In the genomic region with DNA sequence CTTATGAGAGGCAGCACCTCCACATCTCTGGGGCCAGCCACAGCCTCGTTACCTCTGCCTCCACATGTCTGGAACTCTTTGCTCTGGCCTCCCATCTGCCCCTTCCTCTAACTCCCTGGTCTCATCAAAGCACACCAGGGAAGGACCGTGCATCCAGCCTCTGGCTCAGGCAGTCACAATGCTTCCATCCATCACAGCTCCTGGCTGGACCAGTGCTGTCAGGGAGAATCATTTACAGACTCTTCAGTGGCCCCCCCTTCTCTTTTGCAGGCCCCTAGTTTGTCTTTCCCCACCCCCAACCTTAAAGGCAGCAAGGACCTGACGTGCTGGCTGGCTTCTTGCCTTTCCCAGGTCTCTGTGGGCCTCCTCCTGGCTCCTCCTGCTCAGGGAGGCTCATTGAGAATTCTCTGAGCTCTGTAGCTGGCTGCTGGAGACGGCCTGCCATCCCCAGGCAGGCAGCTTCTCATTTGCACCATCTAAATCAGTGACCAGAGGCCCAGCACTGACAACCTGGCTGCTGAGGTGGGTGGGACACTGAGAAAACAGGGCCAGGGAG, we compare ENCODE assay signal across 20 mouse cellular contexts. TPM values are rescaled to one million over a fixed set of nuclear protein-coding genes. Genes with fewer than 3 reads are reported as not detected.
DNase-seq lines count a peak whose midpoint lies in the region; ATAC-seq and TF ChIP-seq lines count a peak whose summit lies in the region.
"Had no signal": no experiment of that assay in that cellular context is flagged by ENCODE, and none has a peak within 500 bp of the region (broad histone marks: within the 10 kb centered on the region; RNA-seq: fewer than 3 reads in every experiment).

No protein-coding gene starts in this region.

- no peaks in the 10 kb centered on the region for H3K27me3 ChIP-seq in embryonic facial prominence, embryonic 14.5 days (replicated peaks; ENCODE audit: control insufficient read depth, insufficient read depth, low read length)
- H3K27me3 ChIP-seq in hindbrain, embryonic 16.5 days (replicated peaks; ENCODE audit: control insufficient read depth, insufficient read depth, low read length) = no peaks in the 10 kb centered on the region; the same call in 1 of the 2 replicates
- no peaks in the 10 kb centered on the region for H3K27me3 ChIP-seq in midbrain, embryonic 15.5 days (replicated peaks)

- H3K4me1 ChIP-seq in embryonic facial prominence, embryonic 14.5 days (ENCODE audit: control insufficient read depth, insufficient read depth, low read length) = 0 out of 2 replicates have a peak, but pooled peaks cover 1% of the 10 kb centered on the region
- H3K4me1 ChIP-seq in hindbrain, embryonic 16.5 days (ENCODE audit: control insufficient read depth, insufficient read depth, low read depth, low read length) = peaks cover 19% of the 10 kb centered on the region
- H3K4me1 ChIP-seq in midbrain, embryonic 15.5 days = peaks cover 32% of the 10 kb centered on the region
- H3K4me1 ChIP-seq: liver, embryonic 15.5 days had no signal

- no peak for ATAC-seq in embryonic facial prominence, embryonic 14.5 days (ENCODE audit: low read depth)
- peak; percentile 63 for ATAC-seq in hindbrain, embryonic 16.5 days
- peak; percentile 44; the same call in 1 of the 2 replicates for ATAC-seq in midbrain, embryonic 15.5 days (replicated peaks)
- ATAC-seq: intestine, embryonic 16.5 days had no signal

- H3K4me2 ChIP-seq in embryonic facial prominence, embryonic 14.5 days (ENCODE audit: low read depth, low read length) = no peak overlapping the region
- H3K4me2 ChIP-seq in hindbrain, embryonic 16.5 days (ENCODE audit: low read length) = no peak overlapping the region
- no peak overlapping the region for H3K4me2 ChIP-seq in midbrain, embryonic 15.5 days
- H3K4me2 ChIP-seq: embryonic facial prominence, embryonic 15.5 days; liver, embryonic 15.5 days had no signal

- intact Hi-C loops in heart, postnatal 36 days (cut with DNase I) = no loop called here

- DNase-seq in heart, adult 11 months = peak; percentile 79
- DNase-seq in heart, postnatal 36 days = no peak
- DNase-seq in embryonic facial prominence, embryonic 14.5 days (ENCODE audit: low spot score) = no peak
- DNase-seq in layer of hippocampus, adult 2 months (ENCODE audit: low spot score in 2 of 2) = no peak
- DNase-seq in urinary bladder, postnatal 36 days (ENCODE audit: low spot score in 2 of 2) = no peak
- no peak for DNase-seq in T-cell, adult 2 months (ENCODE audit: low spot score)
- DNase-seq: B cell, adult 2 months; cerebellum, adult 18-20 months; gastrocnemius, postnatal 14 days; heart, postnatal 14 days; kidney, postnatal 36 days; lung, postnatal 4 days; right cerebral cortex, postnatal 25 days; thymus, adult 18-20 months had no signal

- whole genome bisulfite sequencing in embryonic facial prominence, embryonic 14.5 days = 23% methylated on average over 4 of the region's 4 CpGs
- 11% methylated on average over 4 of the region's 4 CpGs for WGBS in hindbrain, embryonic 16.5 days
- WGBS in midbrain, embryonic 15.5 days = 12% methylated on average over 4 of the region's 4 CpGs

- TF ChIP-seq CTCF in layer of hippocampus, adult 2 months (conservative IDR thresholded peaks at IDR 0.05) = no peak

- H3K9ac ChIP-seq in embryonic facial prominence, embryonic 14.5 days (ENCODE audit: low read depth, low read length) = 0 out of 2 replicates have a peak overlapping the region, but pooled peaks have one; percentile 26
- peak overlapping the region; percentile 43 for H3K9ac ChIP-seq in hindbrain, embryonic 16.5 days (ENCODE audit: low read depth, low read length)
- 0 out of 2 replicates have a peak overlapping the region, but pooled peaks have one; percentile 2 for H3K9ac ChIP-seq in midbrain, embryonic 15.5 days
- H3K9ac ChIP-seq: embryonic facial prominence, embryonic 15.5 days; liver, embryonic 15.5 days had no signal

- H3K9me3 ChIP-seq in embryonic facial prominence, embryonic 14.5 days (ENCODE audit: control insufficient read depth, low read length) = no peaks in the 10 kb centered on the region
- no peaks in the 10 kb centered on the region for H3K9me3 ChIP-seq in hindbrain, embryonic 16.5 days (ENCODE audit: control insufficient read depth, low read length)
- no peaks in the 10 kb centered on the region for H3K9me3 ChIP-seq in midbrain, embryonic 15.5 days
- H3K9me3 ChIP-seq: embryonic facial prominence, embryonic 15.5 days; heart, embryonic 10.5 days; liver, embryonic 15.5 days had no signal

- H3K27ac ChIP-seq in embryonic facial prominence, embryonic 14.5 days (replicated peaks; ENCODE audit: low read depth, low read length) = no peak overlapping the region
- peak overlapping the region; percentile 54 for H3K27ac ChIP-seq in hindbrain, embryonic 16.5 days (ENCODE audit: low read depth, low read length)
- H3K27ac ChIP-seq in midbrain, embryonic 15.5 days = peak overlapping the region; percentile 39
- no peak overlapping the region for H3K27ac ChIP-seq in layer of hippocampus, adult 2 months
- H3K27ac ChIP-seq: embryonic facial prominence, embryonic 15.5 days; heart, embryonic 10.5 days; liver, embryonic 15.5 days had no signal

- H3K36me3 ChIP-seq in embryonic facial prominence, embryonic 14.5 days (ENCODE audit: control insufficient read depth, insufficient read depth, low read length) = no peaks in the 10 kb centered on the region
- no peaks in the 10 kb centered on the region for H3K36me3 ChIP-seq in hindbrain, embryonic 16.5 days (ENCODE audit: control insufficient read depth, insufficient read depth, low read length)
- no peaks in the 10 kb centered on the region for H3K36me3 ChIP-seq in midbrain, embryonic 15.5 days (replicated peaks)
- H3K36me3 ChIP-seq: embryonic facial prominence, embryonic 15.5 days; heart, embryonic 10.5 days; liver, embryonic 15.5 days had no signal

- H3K4me3 ChIP-seq in embryonic facial prominence, embryonic 14.5 days (ENCODE audit: low read depth, low read length) = no peak overlapping the region
- H3K4me3 ChIP-seq in hindbrain, embryonic 16.5 days (ENCODE audit: low read length) = no peak overlapping the region
- H3K4me3 ChIP-seq in midbrain, embryonic 15.5 days = no peak overlapping the region
- H3K4me3 ChIP-seq in layer of hippocampus, adult 2 months = no peak overlapping the region
- H3K4me3 ChIP-seq: embryonic facial prominence, embryonic 15.5 days; heart, embryonic 10.5 days; liver, embryonic 15.5 days had no signal

RNA-seq across cellular contexts. Expression of gene Clstn1, which starts 9.2 kb away (rescaled TPM):
- total RNA-seq in heart, postnatal 36 days (2021) = 10 to 100 TPM; 89.5 to 92.1 TPM
- 51.4 and 52.0 TPM in 2 replicates for polyA plus RNA-seq in embryonic facial prominence, embryonic 14.5 days (2014; fragmentation: Nextera tagmentation; extraction: Ambion mirVana)
- polyA plus RNA-seq in hindbrain, embryonic 16.5 days (2015; fragmentation: Nextera tagmentation; extraction: Ambion mirVana) = 60.4 and 66.6 TPM in 2 replicates
- polyA plus RNA-seq in midbrain, embryonic 15.5 days (2015; fragmentation: Nextera tagmentation; extraction: Ambion mirVana) = 163 and 164 TPM in 2 replicates
- total RNA-seq in layer of hippocampus, adult 2 months (2021) = 100 to 1,000 TPM; 748 to 817 TPM

RNA-seq across cellular contexts. Expression of gene Ctnnbip1, which starts 59.0 kb away (rescaled TPM):
- total RNA-seq in heart, postnatal 36 days (2021) = 10 to 100 TPM; 29.9 to 33.3 TPM
- 68.7 and 81.8 TPM in 2 replicates for polyA plus RNA-seq in embryonic facial prominence, embryonic 14.5 days (2014; fragmentation: Nextera tagmentation; extraction: Ambion mirVana)
- 98.6 and 106 TPM in 2 replicates for polyA plus RNA-seq in hindbrain, embryonic 16.5 days (2015; fragmentation: Nextera tagmentation; extraction: Ambion mirVana)
- 99.5 and 106 TPM in 2 replicates for polyA plus RNA-seq in midbrain, embryonic 15.5 days (2015; fragmentation: Nextera tagmentation; extraction: Ambion mirVana)
- 10 to 100 TPM; 32.2 to 34.4 TPM for total RNA-seq in layer of hippocampus, adult 2 months (2021)

Comparison
In these comparisons a context has a peak if more than half of its experiments do, and no peak if none do; other contexts are left out.
1. H3K27ac ChIP-seq: peak in hindbrain, embryonic 16.5 days (single experiment) and midbrain, embryonic 15.5 days (single experiment); none in embryonic facial prominence, embryonic 14.5 days (single experiment) and layer of hippocampus, adult 2 months (single experiment).
2. Peak in every context shown above with its lines, with median percentiles within 50 percentile points of each other: H3K9ac ChIP-seq.